In the genomic region with DNA sequence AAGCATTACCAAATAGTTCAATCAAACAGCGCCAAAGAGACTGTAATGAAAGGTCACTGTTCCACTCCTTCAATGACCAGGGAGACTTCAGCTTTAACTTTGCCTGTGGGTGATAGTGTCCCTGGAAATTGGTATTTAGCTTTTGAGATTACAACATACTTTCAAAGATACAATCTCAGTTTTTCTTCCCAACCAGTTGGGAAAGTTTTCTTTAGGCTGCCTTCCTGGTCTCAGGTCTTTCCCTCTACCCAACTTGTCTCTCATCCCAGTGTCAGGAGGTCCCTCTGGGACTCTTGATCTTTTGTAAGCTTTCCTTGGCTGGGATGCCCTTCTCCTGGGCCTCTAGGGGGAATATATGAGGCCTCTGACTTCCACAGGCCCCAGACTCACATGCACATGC, we compare ENCODE assay signal across 20 mouse cellular contexts.
"Had no signal": no experiment of that assay in that cellular context is flagged by ENCODE, and none has a peak within 500 bp of the region (broad histone marks: within the 10 kb centered on the region; RNA-seq: fewer than 3 reads in every experiment).

No protein-coding gene starts in this region.

- H3K4me1 ChIP-seq: lung, embryonic 15.5 days; midbrain, embryonic 12.5 days; neural tube, embryonic 13.5 days; neural tube, embryonic 15.5 days had no signal

- H3K27ac ChIP-seq: liver, embryonic 15.5 days; lung, embryonic 15.5 days; midbrain, embryonic 10.5 days; midbrain, embryonic 12.5 days; neural tube, embryonic 13.5 days; neural tube, embryonic 15.5 days had no signal

- ATAC-seq: liver, postnatal 0 days; lung, postnatal 0 days; midbrain, embryonic 16.5 days had no signal

- H3K4me3 ChIP-seq: liver, embryonic 15.5 days; lung, embryonic 15.5 days; midbrain, embryonic 10.5 days; midbrain, embryonic 12.5 days; myocyte; neural tube, embryonic 13.5 days; neural tube, embryonic 15.5 days had no signal

- H3K9me3 ChIP-seq: liver, embryonic 15.5 days; lung, embryonic 15.5 days; midbrain, embryonic 12.5 days; neural tube, embryonic 15.5 days had no signal

- H3K9ac ChIP-seq: liver, embryonic 15.5 days; liver, postnatal 0 days; lung, embryonic 15.5 days; midbrain, embryonic 12.5 days; neural tube, embryonic 13.5 days; neural tube, embryonic 15.5 days had no signal

- DNase-seq: liver, postnatal 0 days; lung, adult 2 months; lung, postnatal 14 days; lung, postnatal 36 days; midbrain, embryonic 14.5 days; right cerebral cortex, postnatal 25 days; right cerebral cortex, postnatal 4 days; spleen, adult 18-20 months; thymus, adult 2 months; thymus, postnatal 25 days; thymus, postnatal 4 days had no signal

- H3K27me3 ChIP-seq: liver, embryonic 15.5 days; midbrain, embryonic 12.5 days; neural tube, embryonic 13.5 days; neural tube, embryonic 15.5 days had no signal

- H3K36me3 ChIP-seq: liver, embryonic 15.5 days; lung, embryonic 15.5 days had no signal

- H3K4me2 ChIP-seq: liver, embryonic 15.5 days; lung, embryonic 15.5 days; midbrain, embryonic 12.5 days; neural tube, embryonic 13.5 days; neural tube, embryonic 15.5 days had no signal
